Mouse (Mus musculus) layer of hippocampus, postnatal 14 days (tissue): ENCODE results near the gene Ppp6r1. TPM values are rescaled to one million over a fixed set of nuclear protein-coding genes. Genes with fewer than 3 reads are reported as not detected.

ENCODE experiments used
- DNase-seq, 2 experiments: peaks; one replicate each; pipeline ENCODE4 v3.0.0; 2021 to 2022; ENCODE audit warnings: low spot score in 2 of 2, mixed read lengths in 1 of 2
- total RNA-seq, 2 experiments: library from RNA; stranded (reverse); gene quantifications; 2 replicates each; pipeline ENCODE4 v1.2.3; 2021

Ppp6r1 gene
- total RNA-seq, 2 experiments from 2014 or later: 140 TPM

- peak; percentile 18 to 54 for DNase-seq
These were observed 501 bp downstream of the Ppp6r1 start for GRCm38 (mm10) chr7:4658128-4658907.

- DNase-seq: peak; percentile 18 to 49
These were observed 1.2 kb downstream of the Ppp6r1 start for GRCm38 (mm10) chr7:4657521-4658127.

GRCm38 (mm10) chr7:4656818-4657217, 2.0 kb downstream of the Ppp6r1 start:
- no peak for DNase-seq

GRCm38 (mm10) chr7:4655916-4656315, 2.9 kb downstream of the Ppp6r1 start:
- DNase-seq: no peak

- no peak for DNase-seq
These were observed 3.4 kb downstream of the Ppp6r1 start for GRCm38 (mm10) chr7:4655393-4655792.

GRCm38 (mm10) chr7:4654221-4654620, 4.6 kb downstream of the Ppp6r1 start:
- no peak for DNase-seq

- DNase-seq: peak in 1 of 2 experiments; percentile 33
These were observed 5.0 kb downstream of the Ppp6r1 start for GRCm38 (mm10) chr7:4653780-4654179.

- DNase-seq: no peak
These were observed 5.5 kb downstream of the Ppp6r1 start for GRCm38 (mm10) chr7:4653351-4653750.

- no peak for DNase-seq
These were observed 6.1 kb downstream of the Ppp6r1 start for GRCm38 (mm10) chr7:4652726-4653125.

GRCm38 (mm10) chr7:4651581-4651980, 7.2 kb downstream of the Ppp6r1 start:
- DNase-seq: no peak

- DNase-seq: no peak
These were observed 10.8 kb downstream of the Ppp6r1 start for GRCm38 (mm10) chr7:4647992-4648391.

- no peak for DNase-seq
These were observed 11.5 kb downstream of the Ppp6r1 start for GRCm38 (mm10) chr7:4647291-4647690.

- DNase-seq: no peak
These were observed 12.0 kb downstream of the Ppp6r1 start for GRCm38 (mm10) chr7:4646806-4647205.

GRCm38 (mm10) chr7:4643225-4643624, 15.6 kb downstream of the Ppp6r1 start:
- no peak for DNase-seq

- DNase-seq: no peak
These were observed 16.9 kb downstream of the Ppp6r1 start for GRCm38 (mm10) chr7:4641956-4642355.

GRCm38 (mm10) chr7:4641155-4641554, 17.7 kb downstream of the Ppp6r1 start:
- peak in 1 of 2 experiments; percentile 33 for DNase-seq

GRCm38 (mm10) chr7:4636179-4636578, 22.6 kb downstream of the Ppp6r1 start:
- no peak for DNase-seq

GRCm38 (mm10) chr7:4631031-4631430, 27.8 kb downstream of the Ppp6r1 start, which contains the start of gene Tmem86b:
TSS of gene Tmem86b (minus strand) at chr7:4631422.
- DNase-seq: no peak

GRCm38 (mm10) chr7:4630198-4630597, 28.6 kb downstream of the Ppp6r1 start:
- DNase-seq: no peak

- no peak for DNase-seq
These were observed 29.2 kb downstream of the Ppp6r1 start for GRCm38 (mm10) chr7:4629586-4629985.

- DNase-seq: no peak
These were observed 32.9 kb downstream of the Ppp6r1 start for GRCm38 (mm10) chr7:4625928-4626327.

- no peak for DNase-seq
These were observed 34.5 kb downstream of the Ppp6r1 start for GRCm38 (mm10) chr7:4624343-4624742.
